Mouse (Mus musculus): ENCODE results near the gene Gm5926.
"Not testable (repeated sequence)": the region's sequence is repeated elsewhere in the genome, so short reads cannot be mapped to it uniquely, and the experiment has no call there.

GRCm38 (mm10) chrX:32650416-32650815 lies at the start of gene Gm5926:
- not testable (repeated sequence) for TF ChIP-seq GATA1, TAL1 (IDR thresholded peaks at IDR 0.05; ENCODE audit: low read length)
